Mouse (Mus musculus) frontal cortex, postnatal 10 days (tissue): ENCODE data around the gene Tpra1.

Experiments used
- DNase-seq, 2 experiments: peaks; one replicate each; pipeline ENCODE4 v3.0.0; 2022; ENCODE audit warnings: low spot score in 2 of 2, mixed read lengths in 1 of 2

The Tpra1 gene

DNA sequence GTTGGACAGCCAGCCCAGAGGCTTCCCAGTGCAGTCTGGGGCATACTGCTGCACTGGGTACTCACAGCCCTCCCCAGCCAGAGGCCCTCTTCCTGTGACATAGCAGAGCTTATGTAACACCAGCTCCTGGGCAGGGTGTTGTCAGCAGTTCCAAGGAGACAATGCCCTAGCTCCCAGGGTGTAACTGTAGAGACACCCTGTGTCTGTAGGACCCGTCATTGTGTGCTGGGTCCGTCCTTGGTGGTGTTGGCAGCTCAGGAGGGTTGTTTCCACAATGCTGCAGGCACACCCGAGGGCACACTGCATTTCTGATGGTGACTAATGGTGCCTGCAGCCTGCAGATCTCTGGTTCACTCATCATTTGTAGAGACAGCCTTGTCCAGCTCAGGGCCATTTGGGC, 24.8 kb downstream of the Tpra1 start:
- no peak for DNase-seq

DNA sequence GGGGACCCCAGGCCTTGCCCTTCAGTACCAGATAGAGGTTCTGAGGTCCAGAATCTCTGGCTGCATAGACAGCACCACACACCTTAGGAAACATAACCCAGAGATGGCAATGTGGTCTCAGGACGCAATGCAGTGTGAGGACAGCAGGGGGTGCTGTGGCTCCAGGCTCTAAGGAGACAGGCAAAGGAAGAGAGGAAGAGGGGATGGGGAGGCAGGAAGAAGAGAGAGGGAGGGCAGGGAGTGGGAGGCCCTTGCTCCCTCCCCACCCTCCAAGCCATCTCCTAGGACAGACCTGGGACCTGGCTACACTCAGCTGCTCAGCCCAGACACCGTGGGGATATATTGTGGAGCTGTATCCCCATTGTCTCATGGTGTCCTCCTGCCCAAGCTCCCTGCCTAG, 25.5 kb downstream of the Tpra1 start:
- DNase-seq, result peak; percentile 57 to 80

DNA sequence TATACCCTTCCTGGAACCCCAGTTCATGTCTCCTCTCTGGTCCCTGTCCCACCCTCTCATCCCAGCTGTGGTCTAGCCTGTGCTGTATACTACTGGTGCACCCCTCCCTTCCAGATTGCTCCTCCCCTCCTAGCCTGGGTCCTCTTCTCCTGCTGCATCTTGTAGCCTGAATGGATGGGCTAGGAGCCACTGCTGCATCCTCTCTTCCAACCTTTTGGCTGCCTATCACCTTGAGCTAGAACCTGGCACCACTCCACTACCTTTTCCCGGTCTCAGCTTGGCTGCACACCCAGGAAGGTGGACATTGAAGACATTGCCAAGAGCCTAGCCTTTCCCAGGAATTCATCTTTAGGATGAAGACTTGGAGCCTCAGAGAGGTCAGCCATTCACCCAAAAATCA, 26.0 kb downstream of the Tpra1 start:
- no peak for DNase-seq

GRCm38 (mm10) chr6:88928576-88928975, 26.5 kb downstream of the Tpra1 start:
- no peak for DNase-seq

DNA sequence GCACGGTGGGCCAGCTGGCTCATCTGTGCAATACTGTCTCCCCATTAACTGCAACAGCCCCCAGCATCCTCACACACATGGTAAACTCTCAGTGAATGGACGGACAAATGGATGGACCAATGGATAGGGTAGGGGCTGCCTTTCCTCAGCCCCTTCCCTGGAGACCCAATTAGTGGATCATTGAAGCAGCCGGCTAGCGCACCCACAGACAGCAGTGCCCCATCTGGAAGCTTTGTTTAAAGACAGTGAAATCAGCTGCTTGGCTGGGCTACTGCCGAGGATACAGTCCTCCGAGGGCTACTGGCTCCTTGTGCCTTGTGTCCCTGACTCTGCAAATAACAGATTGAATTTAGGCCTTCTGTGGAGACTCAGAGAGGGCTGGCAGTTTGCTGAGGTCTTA, 27.4 kb downstream of the Tpra1 start:
- DNase-seq, result no peak

- no peak for DNase-seq
Observed at GRCm38 (mm10) chr6:88930049-88930448, 28.0 kb downstream of the Tpra1 start.

DNA sequence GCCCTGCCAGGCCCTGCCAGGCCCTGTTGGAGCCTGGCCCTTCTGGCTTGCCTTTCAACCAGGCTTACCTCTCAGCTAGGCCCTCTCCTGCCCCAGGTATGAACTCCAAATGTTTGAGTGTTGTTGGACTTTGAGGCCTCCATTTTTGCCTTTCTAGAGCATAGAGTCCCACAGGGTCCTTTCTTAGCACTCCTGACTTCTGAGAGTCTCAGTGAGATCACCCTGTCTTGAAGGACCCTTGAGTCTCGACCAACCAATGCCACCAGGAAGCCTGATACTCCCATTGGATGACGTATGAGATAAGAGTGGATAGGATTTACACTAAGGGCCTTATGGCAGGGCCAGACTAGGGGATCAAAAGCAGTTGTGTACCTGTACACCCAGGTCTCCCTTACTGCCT, 29.4 kb downstream of the Tpra1 start:
- DNase-seq, result no peak

DNA sequence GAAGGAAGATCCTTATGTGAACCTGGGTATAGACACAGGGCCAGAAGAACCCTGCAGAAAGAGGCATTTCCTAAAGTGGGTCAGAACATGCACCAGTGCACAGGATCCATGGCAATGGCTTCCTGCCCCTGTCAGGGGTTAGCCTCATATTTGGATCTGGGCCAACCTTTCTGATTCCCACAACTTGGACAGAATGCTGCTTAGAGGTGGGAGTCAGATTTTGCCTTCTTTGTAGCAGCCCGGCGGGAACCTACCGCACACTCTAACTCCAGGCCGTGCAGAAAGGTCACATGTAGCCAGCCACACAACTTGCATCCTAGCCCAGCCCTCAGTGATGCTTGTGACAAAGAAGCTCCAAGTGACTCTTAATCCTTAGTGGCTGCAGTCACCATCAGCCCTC, 32.1 kb downstream of the Tpra1 start:
- DNase-seq, result no peak

DNA sequence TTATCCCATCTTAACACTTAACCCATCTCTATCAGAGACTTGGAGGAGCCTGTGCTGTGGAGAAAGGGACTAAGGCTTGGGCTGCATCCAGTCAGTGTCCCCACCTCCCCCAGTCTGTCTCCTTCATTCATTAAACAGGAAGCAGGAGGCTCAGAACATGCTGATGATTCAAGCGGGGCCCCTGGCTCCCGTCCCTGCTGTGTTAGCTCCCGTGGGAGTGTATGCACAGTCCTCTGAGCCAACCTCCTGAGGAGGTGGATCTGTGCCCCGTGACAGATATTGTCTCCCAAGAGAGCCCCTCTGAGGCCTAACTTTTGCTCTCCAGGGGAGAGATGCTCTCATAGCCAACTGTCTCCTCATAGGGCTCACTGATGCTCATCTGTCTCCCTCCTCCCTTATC, 32.8 kb downstream of the Tpra1 start:
- DNase-seq, result no peak

DNA sequence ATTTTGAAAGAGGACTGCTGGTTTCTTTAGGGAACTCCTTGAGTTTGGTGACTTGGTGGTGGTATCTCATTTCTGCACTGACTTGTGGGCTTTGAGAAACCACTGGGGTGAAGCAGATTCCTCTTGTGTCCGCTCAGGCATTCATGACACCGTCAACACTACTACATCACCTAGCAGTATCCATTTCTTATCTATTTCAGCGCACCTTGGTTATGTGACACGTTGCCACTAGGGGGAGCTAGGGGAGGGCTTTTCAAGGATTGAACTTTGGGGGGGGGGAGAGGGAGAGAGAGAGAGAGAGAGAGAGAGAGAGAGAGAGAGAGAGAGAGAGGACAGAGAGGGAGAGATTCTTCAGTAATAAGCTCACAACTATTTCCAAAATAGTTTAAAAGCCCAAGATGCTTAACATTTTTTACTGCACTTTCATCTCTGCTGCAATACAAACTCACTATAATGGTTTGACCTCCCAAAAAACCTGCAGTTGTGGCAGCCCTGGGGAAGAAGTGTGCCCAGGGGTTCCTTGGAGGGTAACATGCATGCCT, 33.8 kb downstream of the Tpra1 start:
- DNase-seq, result no peak

DNA sequence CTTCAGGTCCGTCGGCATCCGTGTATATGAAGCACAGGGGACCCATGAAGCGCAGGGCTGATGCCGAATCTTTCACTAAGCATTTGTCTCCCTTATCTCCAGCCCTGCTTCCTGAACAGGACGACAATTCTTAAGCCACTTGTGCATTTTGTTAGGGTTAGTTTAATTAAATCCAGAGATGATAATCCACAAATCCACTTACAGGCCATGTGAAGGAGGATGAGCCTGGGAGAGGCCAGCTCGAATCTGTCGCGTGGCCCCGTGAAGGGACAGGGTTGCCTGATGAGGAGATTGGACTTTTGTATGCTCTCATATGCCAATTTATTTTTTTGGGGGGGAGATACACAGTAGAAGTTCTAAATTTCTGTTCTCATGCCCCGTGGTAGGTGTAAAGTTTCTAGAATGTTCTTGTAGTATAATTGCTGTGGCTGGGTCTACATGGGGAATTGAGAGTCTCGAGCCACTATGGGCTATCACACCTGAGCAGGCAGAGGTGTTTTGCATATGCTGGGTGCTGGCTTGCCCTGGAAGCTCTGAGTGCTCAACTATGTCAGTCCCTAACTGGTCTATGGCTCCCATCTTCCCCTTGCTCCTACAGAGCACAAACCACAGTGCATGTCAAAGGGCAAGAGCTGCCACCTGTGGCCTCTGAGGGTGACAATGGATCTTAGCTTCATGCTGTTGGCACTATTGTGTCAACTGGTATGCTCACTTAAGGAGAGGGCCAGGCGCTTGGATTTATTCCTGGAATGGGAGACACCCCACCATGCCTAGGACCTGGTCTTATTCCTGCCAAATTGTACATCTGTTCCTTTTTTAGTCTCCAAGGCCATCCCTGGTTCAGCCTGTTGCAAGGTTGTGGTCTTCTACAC, 34.5 kb downstream of the Tpra1 start:
- no peak for DNase-seq

GRCm38 (mm10) chr6:88937214-88937549, 35.1 kb downstream of the Tpra1 start:
- DNase-seq, result no peak

- no peak for DNase-seq
Observed at GRCm38 (mm10) chr6:88937971-88938663, 36.1 kb downstream of the Tpra1 start.

DNA sequence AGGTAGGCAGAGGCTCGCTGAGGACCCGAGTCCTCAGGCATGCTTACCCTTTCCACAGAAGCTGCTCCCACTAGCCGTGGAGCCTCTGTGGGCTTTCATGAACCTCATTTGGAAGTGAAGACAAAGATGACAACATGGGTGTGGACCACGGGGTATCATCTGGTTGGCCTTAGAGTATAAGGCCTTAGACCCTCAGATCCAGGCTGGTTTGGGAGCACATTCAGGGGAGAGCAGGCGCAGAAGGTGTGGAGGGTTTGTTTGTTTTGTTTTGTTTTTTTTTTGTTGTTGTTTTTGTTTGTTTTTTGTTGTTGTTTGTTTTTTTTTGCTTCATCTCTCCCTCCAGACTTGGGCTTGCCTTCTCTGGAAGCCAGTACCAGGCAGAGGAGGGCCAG, 36.6 kb downstream of the Tpra1 start:
- DNase-seq, result peak in 1 of 2 experiments; percentile 7

- DNase-seq, result peak; percentile 3 to 33
Observed at GRCm38 (mm10) chr6:88939281-88940089, 37.4 kb downstream of the Tpra1 start.

DNA sequence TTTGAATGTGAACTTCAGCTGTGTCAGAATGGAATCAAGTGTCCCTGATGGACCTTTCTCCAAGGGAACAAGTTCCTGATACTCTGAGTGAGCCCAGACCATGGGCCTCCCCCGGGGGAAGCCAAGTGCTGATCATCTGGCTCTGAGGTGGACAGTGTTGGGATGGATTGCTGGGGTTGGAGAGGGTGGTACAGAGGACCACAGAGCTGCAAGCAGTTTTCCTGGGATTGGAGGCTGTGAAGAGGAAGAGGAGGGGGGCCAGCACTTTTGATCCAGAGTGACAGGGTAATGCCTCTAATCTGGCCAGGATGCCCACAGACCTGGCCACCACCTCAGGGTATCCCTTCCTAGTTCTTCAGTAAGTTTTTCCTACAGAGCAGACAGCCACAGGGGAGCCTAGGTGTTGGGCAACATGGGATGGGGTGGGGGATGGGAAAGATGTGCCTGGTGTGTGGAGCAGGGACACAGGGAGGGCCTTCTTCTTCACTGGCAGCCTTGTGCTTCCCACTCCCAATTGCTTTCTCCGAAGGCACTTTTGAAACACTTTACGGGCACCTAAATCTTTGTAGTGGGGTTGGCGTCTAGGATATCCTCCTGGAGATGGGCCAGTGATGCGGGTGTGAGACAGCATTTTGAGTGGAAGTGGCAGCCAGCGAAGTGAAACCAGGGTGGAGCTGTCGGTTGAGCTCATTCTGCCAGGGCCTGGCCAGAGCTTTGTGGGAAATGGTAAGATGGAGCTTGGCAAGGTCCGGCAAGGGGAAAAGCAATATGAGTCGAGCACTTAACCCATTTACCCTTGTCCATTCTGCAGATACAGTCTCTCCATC, 38.3 kb downstream of the Tpra1 start:
- peak; percentile 14 to 16 for DNase-seq

DNA sequence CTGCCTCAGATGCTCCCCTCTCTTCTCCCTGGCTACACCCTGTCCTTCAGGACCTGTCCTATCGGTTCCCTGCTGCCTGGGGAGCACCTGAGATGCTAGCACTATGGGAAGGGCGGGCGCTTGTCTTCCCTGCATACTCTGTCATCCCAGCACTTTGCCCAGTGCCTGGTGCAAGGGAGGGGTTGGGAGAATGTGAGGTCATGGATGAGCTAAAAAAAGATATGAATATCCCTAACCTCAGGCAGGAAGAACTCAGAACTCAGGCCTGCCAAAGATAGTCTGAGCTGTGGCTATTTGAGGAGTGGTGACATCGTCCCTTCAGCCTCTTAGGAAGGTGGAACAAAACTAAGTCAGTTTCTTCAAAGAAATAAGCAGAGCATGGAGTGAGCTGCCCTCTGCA, 39.6 kb downstream of the Tpra1 start:
- DNase-seq, result peak in 1 of 2 experiments; percentile 6

- peak; percentile 76 for DNase-seq
Observed at GRCm38 (mm10) chr6:88942595-88942994, 40.5 kb downstream of the Tpra1 start.

DNA sequence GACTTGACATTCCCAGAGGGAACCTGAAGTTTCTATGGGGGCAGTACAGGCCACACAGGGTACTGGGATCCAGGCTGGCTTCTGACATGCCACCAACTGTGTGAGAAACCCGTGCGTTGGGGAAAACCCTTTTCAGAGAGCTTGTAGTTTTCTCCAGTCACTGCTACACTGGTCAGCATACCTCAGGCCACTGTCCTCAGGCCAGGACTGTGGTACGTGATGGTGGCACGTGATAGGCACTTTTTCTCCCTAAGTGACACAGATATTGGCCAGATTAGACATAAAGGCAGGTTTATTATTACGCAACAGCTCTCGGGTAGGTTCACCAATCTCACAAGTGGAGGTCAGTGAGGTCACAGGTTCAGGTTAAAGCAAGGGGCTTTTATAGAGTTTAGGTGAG, 41.6 kb downstream of the Tpra1 start:
- peak in 1 of 2 experiments; percentile 5 for DNase-seq

DNA sequence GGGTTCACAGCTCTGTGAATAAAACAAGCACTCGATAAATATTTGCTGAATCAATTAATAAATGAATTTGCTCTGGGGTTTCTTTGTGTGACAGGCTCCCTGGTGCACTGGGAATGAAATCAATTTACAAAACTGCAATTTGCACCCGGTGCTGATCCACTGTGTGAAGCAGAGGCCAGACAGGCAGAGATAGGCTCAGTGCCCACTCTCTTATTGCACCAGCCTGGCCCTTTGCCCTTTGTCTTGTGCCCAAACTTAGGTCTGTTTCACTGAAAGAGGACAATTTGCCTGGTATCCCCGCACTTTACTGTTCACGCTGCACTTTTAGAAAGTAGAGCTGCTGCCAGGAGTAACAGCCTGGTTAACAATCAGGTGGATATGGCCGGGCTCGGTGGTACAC, 44.4 kb downstream of the Tpra1 start:
- DNase-seq, result no peak

DNA sequence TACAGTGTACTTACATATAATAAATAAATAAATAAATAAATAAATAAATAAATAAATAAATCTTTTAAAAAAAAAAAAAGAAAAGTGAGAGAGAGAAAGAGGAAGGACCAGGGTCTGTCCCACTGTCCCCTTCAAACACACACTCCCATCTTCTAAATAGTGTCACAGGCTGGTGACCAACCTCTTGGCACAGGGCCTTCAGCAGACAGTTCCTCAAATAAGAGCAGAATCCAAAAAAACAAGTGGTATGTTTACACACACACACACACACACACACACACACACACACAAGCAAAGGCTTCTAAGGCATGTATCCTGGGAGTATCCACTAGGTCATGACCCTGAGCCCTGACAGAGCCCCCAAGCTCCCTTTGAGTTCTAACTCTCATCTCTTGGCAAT, 45.7 kb downstream of the Tpra1 start:
- no peak for DNase-seq
